Mouse (Mus musculus): Measurements from ENCODE around the gene E330014E10Rik. TPM values are rescaled to one million over a fixed set of nuclear protein-coding genes. Genes with fewer than 3 reads are reported as not detected.
"Not testable (repeated sequence)": the region's sequence is repeated elsewhere in the genome, so short reads cannot be mapped to it uniquely, and the experiment has no call there.

The E330014E10Rik gene
- not detected in 3 replicates for total RNA-seq (2017)

DNA sequence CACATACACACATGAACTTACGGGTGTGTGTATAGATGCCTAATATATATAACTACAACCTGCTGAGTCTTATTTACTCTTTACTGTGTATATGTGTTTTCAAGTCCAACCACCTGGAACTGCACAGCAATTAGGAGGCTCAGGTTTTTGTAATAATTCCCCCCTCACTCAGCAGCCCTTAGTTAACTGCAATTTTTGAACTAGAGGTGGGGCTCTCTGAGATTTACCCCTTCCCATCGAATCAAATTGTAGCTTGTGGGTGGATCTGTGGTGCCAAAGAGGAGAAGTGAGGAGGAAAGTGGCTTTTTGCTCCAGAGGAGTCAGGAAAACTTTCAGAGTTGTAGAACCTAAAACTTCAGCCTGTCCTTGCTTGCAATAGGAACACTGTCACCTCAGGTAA lies at the start of gene E330014E10Rik:
TSS of gene E330014E10Rik (plus strand) at position 301 of the 400 bp plus-strand sequence.
- ATAC-seq (replicated peaks; ENCODE audit: insufficient number of reproducible peaks, low FRiP score, low TSS enrichment, poor library complexity, severe bottlenecking) = not testable (repeated sequence)

DNA sequence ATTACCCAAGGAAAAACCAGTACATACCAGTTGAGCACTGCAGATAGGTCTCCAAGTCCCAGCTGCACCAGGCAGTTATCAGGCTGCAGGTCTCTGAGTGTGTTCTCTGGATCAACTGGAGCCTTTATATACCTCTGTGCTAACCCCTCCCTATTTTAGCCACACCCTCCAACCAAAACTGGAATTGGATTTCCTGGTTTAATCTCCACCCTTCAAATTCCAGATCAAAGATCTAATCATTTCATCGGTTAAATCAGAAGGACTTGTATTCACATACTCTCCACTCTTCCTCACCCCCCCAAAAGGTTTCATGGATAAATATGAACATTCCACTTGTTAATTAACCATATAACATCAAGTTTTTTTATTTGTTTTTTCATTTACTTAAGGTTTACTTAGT lies 39.7 kb upstream of the E330014E10Rik start, which contains the start of gene Gm7978:
TSS of gene Gm7978 (minus strand) at position 101 of the 400 bp plus-strand sequence.
- ATAC-seq (replicated peaks; ENCODE audit: insufficient number of reproducible peaks, low FRiP score, low TSS enrichment, poor library complexity, severe bottlenecking) = not testable (repeated sequence)

- not testable (repeated sequence) for ATAC-seq (replicated peaks; ENCODE audit: insufficient number of reproducible peaks, low FRiP score, low TSS enrichment, poor library complexity, severe bottlenecking)
Observed at GRCm38 (mm10) chr5:95741714-95742113, 34.1 kb upstream of the E330014E10Rik start, which contains the start of gene Gm7982. TSS of gene Gm7982 (plus strand) at chr5:95742014.

- not testable (repeated sequence) for ATAC-seq (replicated peaks; ENCODE audit: insufficient number of reproducible peaks, low FRiP score, low TSS enrichment, poor library complexity, severe bottlenecking)
Observed at GRCm38 (mm10) chr5:95810841-95811240, 35.1 kb downstream of the E330014E10Rik start.

- ATAC-seq (replicated peaks; ENCODE audit: insufficient number of reproducible peaks, low FRiP score, low TSS enrichment, poor library complexity, severe bottlenecking) = no peak
Observed at GRCm38 (mm10) chr5:95836580-95836979, 60.8 kb downstream of the E330014E10Rik start.

- no peak for ATAC-seq (replicated peaks; ENCODE audit: insufficient number of reproducible peaks, low FRiP score, low TSS enrichment, poor library complexity, severe bottlenecking)
Observed at GRCm38 (mm10) chr5:95854030-95854429, 78.2 kb downstream of the E330014E10Rik start.

Other genes starting within 250 kb of the E330014E10Rik start
- gene Gm7971, start 181.1 kb upstream of the E330014E10Rik start, total RNA-seq (2017) = not detected in 3 replicates
- gene Gm7978, start 39.8 kb upstream of the E330014E10Rik start, total RNA-seq (2017) = not detected in 3 replicates
- 0.48 TPM in 1 of 3 replicates, not detected in the others for gene Gm7982, start 34.0 kb upstream of the E330014E10Rik start, total RNA-seq (2017)
- not detected in 3 replicates for gene Cxcl13, start 181.0 kb downstream of the E330014E10Rik start, total RNA-seq (2017)

Data from monocyte, adult 5-6 weeks (primary cell).